Mouse (Mus musculus) CD4-positive helper T cell, adult 2 months (primary cell): Measurements from ENCODE around the gene Cacng3.

Source experiments
- DNase-seq: peaks from one replicate; pipeline ENCODE4 v3.0.0-alpha.2; 2012; ENCODE audit warnings: low read depth, missing footprints, low spot score

Gene Cacng3

GRCm38 (mm10) chr7:122718540-122718939 lies 48.2 kb downstream of the Cacng3 start:
- no peak for DNase-seq

- DNase-seq = no peak
Observed at GRCm38 (mm10) chr7:122723358-122723876, 53.1 kb downstream of the Cacng3 start.

- DNase-seq = no peak
Observed at GRCm38 (mm10) chr7:122726376-122726775, 56.1 kb downstream of the Cacng3 start.

GRCm38 (mm10) chr7:122728186-122728585 lies 57.9 kb downstream of the Cacng3 start:
- DNase-seq = no peak

GRCm38 (mm10) chr7:122728846-122729245 lies 58.6 kb downstream of the Cacng3 start:
- no peak for DNase-seq

GRCm38 (mm10) chr7:122735323-122735722 lies 65.0 kb downstream of the Cacng3 start:
- DNase-seq = no peak

- DNase-seq = no peak
Observed at GRCm38 (mm10) chr7:122738541-122738940, 68.2 kb downstream of the Cacng3 start.

- no peak for DNase-seq
Observed at GRCm38 (mm10) chr7:122740663-122741062, 70.4 kb downstream of the Cacng3 start.

- DNase-seq = no peak
Observed at GRCm38 (mm10) chr7:122755920-122756603, 85.8 kb downstream of the Cacng3 start.

GRCm38 (mm10) chr7:122758645-122759044 lies 88.4 kb downstream of the Cacng3 start:
- DNase-seq = no peak

- DNase-seq = no peak
Observed at GRCm38 (mm10) chr7:122764506-122764905, 94.2 kb downstream of the Cacng3 start.

- no peak for DNase-seq
Observed at GRCm38 (mm10) chr7:122768292-122769020, 98.2 kb downstream of the Cacng3 start.

- no peak for DNase-seq
Observed at GRCm38 (mm10) chr7:122779601-122780000, 109.3 kb downstream of the Cacng3 start.

- no peak for DNase-seq
Observed at GRCm38 (mm10) chr7:122789929-122790328, 119.6 kb downstream of the Cacng3 start.

GRCm38 (mm10) chr7:122793655-122794346 lies 123.5 kb downstream of the Cacng3 start:
- DNase-seq = no peak

- DNase-seq = no peak
Observed at GRCm38 (mm10) chr7:122795140-122795539, 124.8 kb downstream of the Cacng3 start.

- DNase-seq = no peak
Observed at GRCm38 (mm10) chr7:122800821-122801220, 130.5 kb downstream of the Cacng3 start.

GRCm38 (mm10) chr7:122803839-122804496 lies 133.7 kb downstream of the Cacng3 start:
- no peak for DNase-seq

GRCm38 (mm10) chr7:122806531-122806930 lies 136.2 kb downstream of the Cacng3 start:
- DNase-seq = no peak

GRCm38 (mm10) chr7:122813724-122814123 lies 143.4 kb downstream of the Cacng3 start:
- no peak for DNase-seq

- no peak for DNase-seq
Observed at GRCm38 (mm10) chr7:122817565-122817964, 147.3 kb downstream of the Cacng3 start.
